Mouse (Mus musculus) midbrain, embryonic 13.5 days (tissue): ENCODE measurements at regions not wholly inside any gene's neighbourhood (a gene's known extent, or its start where the extent isn't known, plus 50 kb on each side); places are given as distances from the start of the nearest gene placed in this dataset.
"Not testable (repeated sequence)": the region's sequence is repeated elsewhere in the genome, so short reads cannot be mapped to it uniquely, and the experiment has no call there.

Experiments
- ATAC-seq: fragments of 200-750 bp; cut with Nextera tagmentation; 2 replicates; pipeline ENCODE4 v1.8.0; 2017; ENCODE audit warnings: mild to moderate bottlenecking, moderate TSS enrichment, moderate library complexity
- H3K27ac ChIP-seq: fragments of 300-500 bp; sonication (generic); 2 replicates; pipeline ENCODE4 v1.5.1; 2015; ENCODE audit warnings: inconsistent platforms, mild to moderate bottlenecking, moderate library complexity
- H3K27me3 ChIP-seq: fragments of 300-500 bp; sonication (generic); 2 replicates; pipeline ENCODE4 v1.6.1; 2015; ENCODE audit warnings: mild to moderate bottlenecking, inconsistent platforms
- H3K36me3 ChIP-seq: fragments of 300-500 bp; sonication (generic); 2 replicates; pipeline ENCODE4 v1.6.1; 2015; ENCODE audit warnings: mild to moderate bottlenecking, inconsistent platforms
- H3K4me1 ChIP-seq: fragments of 300-500 bp; sonication (generic); replicated peaks from 2 replicates; pipeline ENCODE4 v1.6.1; 2015; ENCODE audit warnings: inconsistent platforms
- H3K4me2 ChIP-seq: fragments of 300-500 bp; sonication (generic); replicated peaks from 2 replicates; pipeline ENCODE4 v1.6.1; 2015; ENCODE audit warnings: moderate library complexity, mild to moderate bottlenecking, inconsistent platforms
- H3K4me3 ChIP-seq: fragments of 300-500 bp; sonication (generic); replicated peaks from 2 replicates; pipeline ENCODE4 v1.5.1; 2015; ENCODE audit warnings: mild to moderate bottlenecking, inconsistent platforms
- H3K9ac ChIP-seq: fragments of 300-500 bp; sonication (generic); replicated peaks from 2 replicates; pipeline ENCODE4 v1.6.1; 2015; ENCODE audit warnings: mild to moderate bottlenecking, inconsistent platforms
- H3K9me3 ChIP-seq: fragments of 300-500 bp; sonication (generic); 2 replicates; pipeline ENCODE4 v1.6.1; 2016; ENCODE audit warnings: mild to moderate bottlenecking, inconsistent platforms
- WGBS: fragments of 180-500 bp; shearing (Covaris S2); methylation state at CpG from one replicate; pipeline ENCODE4 v1.1.7; 2015; 5-methylcytosine and 5-hydroxymethylcytosine counted together

DNA sequence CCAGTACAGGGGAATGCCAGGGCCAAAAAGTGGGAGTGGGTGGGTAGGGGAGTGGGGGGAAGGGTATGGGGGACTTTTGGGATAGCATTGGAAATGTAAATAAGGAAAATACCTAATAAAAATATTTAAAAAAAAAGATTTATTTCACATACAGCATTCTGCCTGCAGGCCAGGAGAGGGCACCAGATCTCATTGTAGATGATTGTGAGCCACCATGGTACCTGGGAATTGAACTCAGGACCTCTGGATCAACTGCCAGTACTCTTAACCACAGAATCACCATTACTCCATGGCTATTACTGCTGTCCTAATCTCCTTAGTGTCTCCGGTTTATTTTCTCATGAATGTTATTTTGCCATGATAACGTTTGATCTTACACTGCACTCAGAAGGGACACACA is 132.1 kb upstream of the Gdi2 start:
- H3K4me3 ChIP-seq, H3K9me3 ChIP-seq, H3K9ac ChIP-seq, H3K27ac ChIP-seq, ATAC-seq, H3K4me2 ChIP-seq, H3K4me1 ChIP-seq, H3K27me3 ChIP-seq, H3K36me3 ChIP-seq: not testable (repeated sequence)
- WGBS: 80% methylated on average over 2 of the region's 2 CpGs

DNA sequence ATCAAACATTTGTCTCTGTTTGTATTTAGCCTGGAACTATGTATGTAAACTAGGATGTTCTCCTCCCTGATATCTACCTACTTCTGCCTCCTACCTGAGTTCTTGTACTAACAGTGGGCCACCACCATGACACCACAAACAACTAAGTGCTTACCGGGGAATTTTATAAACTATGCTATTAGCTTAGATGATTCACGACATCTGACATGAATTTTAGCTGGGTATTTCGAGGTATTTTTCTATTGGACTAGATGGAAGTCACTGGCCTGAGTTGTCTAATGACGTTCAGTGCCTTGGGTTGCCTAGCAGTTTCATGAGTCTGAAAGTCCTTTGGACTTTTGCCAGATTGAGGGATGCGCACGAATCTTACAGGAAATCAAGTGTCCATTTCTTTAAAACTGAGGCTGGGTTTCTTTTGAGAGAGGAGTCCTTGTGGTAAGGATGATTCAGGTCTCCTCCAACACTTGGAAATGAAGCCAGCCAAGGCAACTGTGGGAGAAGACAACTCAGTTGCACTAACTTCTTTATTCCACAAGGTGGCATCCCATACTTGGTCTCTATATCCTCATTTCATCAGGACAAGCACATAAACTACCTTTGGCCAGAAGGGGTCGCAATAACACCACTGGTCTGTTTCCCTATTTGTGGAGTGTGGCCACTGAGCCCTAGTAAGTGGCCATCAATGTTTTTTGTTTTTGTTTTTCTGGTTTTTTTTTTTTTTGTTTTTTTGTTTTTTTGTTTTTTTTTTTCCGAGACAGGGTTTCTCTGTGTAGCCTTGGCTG is 131.4 kb upstream of the Gdi2 start:
- not testable (repeated sequence) for H3K4me3 ChIP-seq, H3K9ac ChIP-seq, H3K36me3 ChIP-seq, H3K4me1 ChIP-seq, H3K27me3 ChIP-seq, H3K9me3 ChIP-seq, H3K4me2 ChIP-seq, H3K27ac ChIP-seq
- peak; percentile 62 for ATAC-seq
- 41% methylated on average over 8 of the region's 8 CpGs for WGBS

DNA sequence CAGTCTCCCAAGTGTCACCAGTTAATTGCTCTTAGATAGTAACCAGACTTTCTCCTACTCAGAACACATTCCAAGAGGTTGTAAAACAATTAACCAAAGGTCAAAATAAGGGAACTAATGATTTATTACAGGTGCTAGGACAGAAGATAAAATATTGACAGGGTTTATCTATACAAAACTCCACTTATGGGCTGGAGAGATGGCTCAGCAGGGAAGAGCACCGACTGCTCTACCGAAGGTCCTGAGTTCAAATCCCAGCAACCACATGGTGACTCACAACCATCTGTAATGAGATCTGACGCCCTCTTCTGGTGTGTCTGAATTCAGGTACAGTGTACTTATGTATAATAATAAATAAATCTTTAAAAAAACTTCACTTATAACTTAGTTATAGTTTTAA is 127.6 kb upstream of the Gdi2 start:
- not testable (repeated sequence) for H3K9me3 ChIP-seq, H3K4me2 ChIP-seq, H3K36me3 ChIP-seq, H3K27ac ChIP-seq, H3K9ac ChIP-seq, H3K4me3 ChIP-seq, ATAC-seq, H3K4me1 ChIP-seq, H3K27me3 ChIP-seq
- 67% methylated on average over 3 of the region's 3 CpGs for WGBS

DNA sequence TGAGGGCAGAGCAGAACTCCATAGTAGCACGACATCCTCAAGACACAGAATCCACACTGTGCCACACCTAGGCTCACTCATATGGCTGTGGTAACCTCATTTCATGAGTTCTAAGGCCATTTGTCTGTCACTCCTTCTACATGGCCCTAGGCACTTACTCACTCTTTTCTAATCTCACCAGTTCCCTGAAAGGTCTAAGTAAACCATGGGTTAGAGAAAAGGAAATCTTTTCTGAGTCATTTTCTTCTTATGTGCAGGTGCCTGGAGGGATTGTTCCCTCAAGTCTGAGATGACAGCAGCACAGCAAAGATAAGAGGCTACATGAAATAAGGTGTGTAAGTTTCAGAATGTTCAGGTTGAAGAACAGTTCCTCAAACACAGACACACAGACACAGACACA is 120.8 kb upstream of the Gdi2 start:
- Histone ChIP-seq H3K27ac (no peak overlapping the region), H3K4me1 (no peaks in the 10 kb centered on the region), H3K9ac (no peak overlapping the region), H3K27me3 (no peaks in the 10 kb centered on the region), H3K4me2 (no peak overlapping the region), H3K9me3 (peaks cover 12% of the 10 kb centered on the region; the same call in 1 of the 2 replicates), H3K4me3 (no peak overlapping the region), H3K36me3 (no peaks in the 10 kb centered on the region)
- WGBS: 74% methylated on average over 1 of the region's 1 CpGs
- ATAC-seq: no peak

DNA sequence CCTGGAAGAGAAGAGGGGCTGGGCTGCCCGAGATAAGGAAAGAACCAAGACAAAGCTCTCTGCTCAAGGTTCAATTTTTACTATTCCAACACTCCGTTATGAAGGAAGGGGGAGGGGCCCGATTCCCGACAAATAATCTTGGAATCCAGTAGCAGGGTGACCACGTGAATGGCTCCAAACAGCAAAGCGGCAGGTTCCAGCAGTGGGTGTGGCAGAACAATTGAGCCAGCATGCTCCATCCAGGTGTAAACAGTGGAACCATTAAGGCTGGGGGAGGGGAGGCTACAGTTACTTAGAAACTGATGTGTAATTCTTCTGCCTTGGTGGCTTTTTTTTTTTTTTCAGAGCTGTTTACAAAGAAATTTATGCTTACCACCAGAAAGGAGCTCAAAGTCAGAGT is 82.5 kb upstream of the Gdi2 start:
- not testable (repeated sequence) for H3K36me3 ChIP-seq, H3K4me2 ChIP-seq, ATAC-seq, H3K4me1 ChIP-seq, H3K4me3 ChIP-seq, H3K9ac ChIP-seq, H3K27ac ChIP-seq, H3K27me3 ChIP-seq, H3K9me3 ChIP-seq
- 87% methylated on average over 6 of the region's 6 CpGs for WGBS

DNA sequence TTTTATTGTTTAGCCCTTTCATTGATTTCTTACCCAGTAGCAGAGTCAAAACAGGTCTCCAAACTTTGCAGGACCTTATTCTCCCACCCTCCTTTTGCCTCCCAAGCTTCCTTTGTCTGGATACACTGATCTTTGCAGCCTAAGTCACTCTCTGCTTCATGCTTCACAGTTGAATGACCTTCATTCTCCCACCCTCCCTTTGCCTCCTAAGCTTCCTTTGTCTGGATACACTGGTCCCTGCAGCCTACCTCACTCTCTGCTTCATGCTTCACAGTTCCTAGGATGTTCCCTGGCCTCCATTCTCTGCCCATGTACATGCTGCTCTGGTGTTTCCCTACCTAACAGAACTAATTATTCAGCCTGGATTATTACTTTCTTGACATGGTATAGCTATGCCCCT is 61.0 kb upstream of the Gdi2 start:
- Histone ChIP-seq H3K27ac (no peak overlapping the region), H3K36me3 (no peaks in the 10 kb centered on the region), H3K4me3 (no peak overlapping the region), H3K4me2 (no peak overlapping the region), H3K27me3 (no peaks in the 10 kb centered on the region), H3K9me3 (no peaks in the 10 kb centered on the region), H3K4me1 (peaks cover 13% of the 10 kb centered on the region; the same call in 1 of the 2 replicates), H3K9ac (no peak overlapping the region)
- no peak for ATAC-seq

DNA sequence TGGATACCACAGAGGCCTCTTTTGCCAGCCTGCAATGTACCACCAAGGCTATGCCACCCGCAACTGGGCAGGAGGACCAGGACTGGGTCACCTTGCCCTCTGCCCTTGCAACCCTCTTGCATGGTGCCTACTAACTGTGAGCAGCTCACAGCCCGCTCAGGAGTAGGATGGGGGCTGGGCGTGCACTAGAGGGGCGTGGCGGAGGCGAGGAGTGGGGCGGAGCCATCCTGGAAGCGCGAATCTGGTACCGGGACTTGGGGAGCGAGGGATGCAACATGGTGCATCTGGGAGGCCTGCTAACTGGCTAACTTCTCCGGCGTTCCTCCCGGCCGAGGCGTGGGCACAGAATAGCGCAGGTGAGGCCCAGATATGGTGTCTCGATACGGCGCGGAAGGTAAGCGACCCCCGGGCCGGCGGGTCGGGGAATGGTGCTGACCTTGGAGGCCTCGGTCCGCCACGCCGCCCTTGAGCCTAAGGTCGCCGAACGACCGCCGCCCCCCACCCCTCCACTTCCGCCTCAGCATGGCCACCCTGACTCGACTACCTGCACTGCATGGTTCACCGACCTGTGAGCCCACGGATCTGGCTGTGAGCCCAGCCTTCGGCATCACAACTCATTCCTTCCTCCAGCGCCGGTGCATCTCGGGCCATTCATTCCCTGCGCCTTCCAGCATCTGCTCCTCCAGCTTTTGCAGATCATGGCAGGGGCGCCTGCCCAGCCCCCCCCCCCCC is 59.7 kb upstream of the Gdi2 start:
- Histone ChIP-seq H3K9ac (peak overlapping the region; percentile 74), H3K36me3 (no peaks in the 10 kb centered on the region), H3K4me3 (peak overlapping the region; percentile 71), H3K9me3 (no peaks in the 10 kb centered on the region), H3K27me3 (no peaks in the 10 kb centered on the region), H3K27ac (no peak overlapping the region), H3K4me2 (peak overlapping the region; percentile 86), H3K4me1 (peaks cover 13% of the 10 kb centered on the region; the same call in 1 of the 2 replicates)
- ATAC-seq: peak; percentile 98
- 2% methylated on average over 45 of the region's 45 CpGs for WGBS
